Mouse (Mus musculus) CH12.LX (cell line): ENCODE data around the gene Gm20388. TPM values are rescaled to one million over a fixed set of nuclear protein-coding genes. Genes with fewer than 3 reads are reported as not detected.

ENCODE experiments used
- DNase-seq: peaks from one replicate; pipeline ENCODE4 v3.0.0-alpha.2; 2013; ENCODE audit errors: extremely low read depth
- H3K27ac ChIP-seq: 2 replicates; pipeline ENCODE4 v1.5.1; 2012; ENCODE audit warnings: low read depth, mild to moderate bottlenecking, control low read depth, moderate library complexity; ENCODE audit not compliant: insufficient read depth
- H3K27me3 ChIP-seq: replicated peaks from 2 replicates; pipeline ENCODE3; 2012; ENCODE audit warnings: inconsistent platforms
- H3K36me3 ChIP-seq, 2 experiments: replicated peaks in 1 of 2; 2 replicates each; pipeline versions ENCODE3 to v1.6.1; 2012; ENCODE audit warnings: inconsistent platforms in 1 of 2, low read length in 1 of 2, mild to moderate bottlenecking in 1 of 2, mixed read lengths in 1 of 2, moderate library complexity in 1 of 2; ENCODE audit not compliant: control insufficient read depth in 1 of 2, insufficient read depth in 1 of 2
- H3K4me1 ChIP-seq, 2 experiments: 2 replicates each; pipeline ENCODE4 v1.6.1; 2012; ENCODE audit warnings: inconsistent platforms in 1 of 2, moderate library complexity in 1 of 2; ENCODE audit not compliant: insufficient read depth in 2 of 2, control insufficient read depth in 1 of 2
- H3K4me2 ChIP-seq: 2 replicates; pipeline ENCODE4 v1.6.1; 2012; ENCODE audit warnings: low read depth, mild to moderate bottlenecking, control low read depth; ENCODE audit not compliant: poor library complexity, insufficient read depth, severe bottlenecking
- H3K4me3 ChIP-seq, 3 experiments: fragments of 150-350 bp in 1 of 3; sonication (generic) in 1 of 3; replicated peaks in 1 of 3; 2 replicates each; pipeline versions ENCODE3 to v1.5.1; 2011 to 2012; ENCODE audit warnings: low read depth in 2 of 3, low read length in 2 of 3, mild to moderate bottlenecking in 2 of 3, moderate library complexity in 2 of 3, control low read depth in 1 of 3, improper control_type of control experiment in 1 of 3, inconsistent platforms in 1 of 3, mixed read lengths in 1 of 3; ENCODE audit not compliant: poor library complexity in 1 of 3
- H3K79me2 ChIP-seq: replicated peaks from 2 replicates; pipeline ENCODE4 v1.6.1; 2012; ENCODE audit warnings: mild to moderate bottlenecking, moderate library complexity; ENCODE audit not compliant: control insufficient read depth, poor library complexity, insufficient read depth, severe bottlenecking; ENCODE audit errors: extremely low read depth
- H3K9ac ChIP-seq: 2 replicates; pipeline ENCODE4 v1.6.1; 2012; ENCODE audit warnings: low read depth, mild to moderate bottlenecking, control low read depth, moderate library complexity; ENCODE audit not compliant: insufficient read depth
- H3K9me3 ChIP-seq: replicated peaks from 2 replicates; pipeline ENCODE3; 2012; ENCODE audit warnings: low read length, inconsistent platforms, mixed read lengths
- CHD1 ChIP-seq: IDR thresholded peaks from 2 replicates; pipeline ENCODE4 v1.6.1; 2012; ENCODE audit warnings: low read depth, low read length, improper control_type of control experiment, inconsistent platforms
- CHD2 ChIP-seq: IDR thresholded peaks from 2 replicates; pipeline ENCODE4 v1.6.1; 2011; ENCODE audit warnings: low read length, improper control_type of control experiment
- CTCF ChIP-seq, 2 experiments: IDR thresholded peaks in 1 of 2; conservative IDR thresholded peaks in 1 of 2; 2 replicates each; pipeline ENCODE4 v1.5.1; 2011 to 2012; ENCODE audit warnings: low read depth in 2 of 2, low read length in 2 of 2, improper control_type of control experiment in 1 of 2, inconsistent platforms in 1 of 2, mild to moderate bottlenecking in 1 of 2, moderate library complexity in 1 of 2
- E2F4 ChIP-seq: IDR thresholded peaks from 2 replicates; pipeline ENCODE4 v1.6.1; 2011; ENCODE audit warnings: low read depth, low read length, improper control_type of control experiment; ENCODE audit not compliant: insufficient replicate concordance
- ELF1 ChIP-seq: IDR thresholded peaks from 2 replicates; pipeline ENCODE4 v1.6.1; 2014; ENCODE audit warnings: low read depth, mild to moderate bottlenecking, inconsistent platforms, low read length, improper control_type of control experiment
- EP300 ChIP-seq: IDR thresholded peaks from 2 replicates; pipeline ENCODE4 v1.6.1; 2011; ENCODE audit warnings: low read length, improper control_type of control experiment
- ETS1 ChIP-seq: conservative IDR thresholded peaks from 2 replicates; pipeline ENCODE4 v1.6.1; 2012; ENCODE audit warnings: low read depth, mild to moderate bottlenecking, inconsistent platforms, low read length, improper control_type of control experiment, moderate library complexity
- HCFC1 ChIP-seq: IDR thresholded peaks from 2 replicates; pipeline ENCODE4 v1.6.1; 2012; ENCODE audit warnings: low read depth, mild to moderate bottlenecking, inconsistent platforms, low read length, improper control_type of control experiment
- IRF4 ChIP-seq: IDR thresholded peaks from 2 replicates; pipeline ENCODE4 v1.6.1; 2014; ENCODE audit warnings: low read depth, mild to moderate bottlenecking, inconsistent platforms, low read length, improper control_type of control experiment
- JUN ChIP-seq: IDR thresholded peaks from 2 replicates; pipeline ENCODE4 v1.6.1; 2011; ENCODE audit warnings: low read depth, mild to moderate bottlenecking, low read length, improper control_type of control experiment, moderate library complexity; ENCODE audit not compliant: insufficient read depth
- JUND ChIP-seq: conservative IDR thresholded peaks from 2 replicates; pipeline ENCODE4 v1.6.1; 2011; ENCODE audit warnings: low read depth, low read length, improper control_type of control experiment
- KAT2A ChIP-seq: IDR thresholded peaks from 2 replicates; pipeline ENCODE4 v1.6.1; 2012; ENCODE audit warnings: low read length, improper control_type of control experiment, inconsistent platforms; ENCODE audit not compliant: insufficient replicate concordance
- MAFK ChIP-seq: IDR thresholded peaks from 2 replicates; pipeline ENCODE4 v1.6.1; 2011; ENCODE audit warnings: low read length, improper control_type of control experiment; ENCODE audit not compliant: insufficient replicate concordance
- MAX ChIP-seq: IDR thresholded peaks from 2 replicates; pipeline ENCODE4 v1.6.1; 2011; ENCODE audit warnings: low read length, improper control_type of control experiment
- MAZ ChIP-seq: IDR thresholded peaks from 2 replicates; pipeline ENCODE4 v1.6.1; 2012; ENCODE audit warnings: low read depth, mild to moderate bottlenecking, inconsistent platforms, low read length, improper control_type of control experiment, moderate library complexity
- MEF2A ChIP-seq: IDR thresholded peaks from 2 replicates; pipeline ENCODE4 v1.6.1; 2014; ENCODE audit warnings: low read depth, mild to moderate bottlenecking, inconsistent platforms, low read length, improper control_type of control experiment, borderline replicate concordance
- MYC ChIP-seq: IDR thresholded peaks from 2 replicates; pipeline ENCODE4 v1.6.1; 2011; ENCODE audit warnings: low read depth, mild to moderate bottlenecking, improper control_type of control experiment, low read length
- NELFE ChIP-seq: IDR thresholded peaks from 2 replicates; pipeline ENCODE4 v1.6.1; 2011; ENCODE audit warnings: low read depth, low read length, improper control_type of control experiment
- NRF1 ChIP-seq: IDR thresholded peaks from 2 replicates; pipeline ENCODE4 v1.6.1; 2014; ENCODE audit warnings: low read depth, mild to moderate bottlenecking, inconsistent platforms, low read length, improper control_type of control experiment, moderate library complexity
- POLR2A ChIP-seq: IDR thresholded peaks from 2 replicates; pipeline ENCODE4 v1.6.1; 2011; ENCODE audit warnings: low read depth, mild to moderate bottlenecking, improper control_type of control experiment, low read length
- POLR2AphosphoS2 ChIP-seq: IDR thresholded peaks from 2 replicates; pipeline ENCODE4 v1.6.1; 2011; ENCODE audit warnings: low read depth, low read length, improper control_type of control experiment
- RAD21 ChIP-seq: IDR thresholded peaks from 2 replicates; pipeline ENCODE4 v1.6.1; 2011; ENCODE audit warnings: low read depth, mild to moderate bottlenecking, low read length, improper control_type of control experiment, moderate library complexity
- RCOR1 ChIP-seq: conservative IDR thresholded peaks from 2 replicates; pipeline ENCODE4 v1.6.1; 2012; ENCODE audit warnings: low read depth, mild to moderate bottlenecking, inconsistent platforms, low read length, improper control_type of control experiment
- SIN3A ChIP-seq: IDR thresholded peaks from 2 replicates; pipeline ENCODE4 v1.6.1; 2012; ENCODE audit warnings: low read length, improper control_type of control experiment, inconsistent platforms
- SMC3 ChIP-seq: IDR thresholded peaks from 2 replicates; pipeline ENCODE4 v1.6.1; 2011; ENCODE audit warnings: low read depth, low read length, improper control_type of control experiment
- TBP ChIP-seq: conservative IDR thresholded peaks from 2 replicates; pipeline ENCODE4 v1.6.1; 2011; ENCODE audit warnings: low read depth, low read length, improper control_type of control experiment
- TCF12 ChIP-seq: IDR thresholded peaks from 2 replicates; pipeline ENCODE4 v1.6.1; 2014; ENCODE audit warnings: low read depth, mild to moderate bottlenecking, inconsistent platforms, low read length, improper control_type of control experiment
- UBTF ChIP-seq: IDR thresholded peaks from 2 replicates; pipeline ENCODE4 v1.6.1; 2012; ENCODE audit warnings: low read depth, mild to moderate bottlenecking, inconsistent platforms, low read length, improper control_type of control experiment, moderate library complexity
- USF1 ChIP-seq: IDR thresholded peaks from 2 replicates; pipeline ENCODE4 v1.6.1; 2014; ENCODE audit warnings: low read depth, mild to moderate bottlenecking, inconsistent platforms, low read length, improper control_type of control experiment
- USF2 ChIP-seq: conservative IDR thresholded peaks from 2 replicates; pipeline ENCODE4 v1.6.1; 2011; ENCODE audit warnings: low read depth, low read length, improper control_type of control experiment
- ZC3H11A ChIP-seq: IDR thresholded peaks from 2 replicates; pipeline ENCODE4 v1.6.1; 2012; ENCODE audit warnings: low read depth, mild to moderate bottlenecking, inconsistent platforms, low read length, improper control_type of control experiment
- ZMIZ1 ChIP-seq: IDR thresholded peaks from 2 replicates; pipeline ENCODE4 v1.6.1; 2012; ENCODE audit warnings: low read depth, mild to moderate bottlenecking, inconsistent platforms, low read length, improper control_type of control experiment
- ZNF384 ChIP-seq: IDR thresholded peaks from 2 replicates; pipeline ENCODE4 v1.6.1; 2012; ENCODE audit warnings: low read depth, low read length, improper control_type of control experiment, inconsistent platforms
- dilution Hi-C: fragments of 300-500 bp; cut with MboI; formaldehyde crosslinking; loops from 2 replicates; pipeline ENCODE4 v1.14.3; 2020; ENCODE audit warnings: low sequenced_read_pairs; ENCODE audit not compliant: extremely low pct_unique_long_range_greater_than_20kb, extremely low pct_ligation_motif_present
- in situ Hi-C: fragments of 300-500 bp; cut with MboI; formaldehyde crosslinking; loops from 3 replicates; pipeline ENCODE4 v1.14.3; 2019; ENCODE audit warnings: low sequenced_read_pairs, low pct_ligation_motif_present, low pct_unique_long_range_greater_than_20kb, mixed read lengths
- polyA plus RNA-seq: library from polyadenylated mRNA; unstranded; fragments of >175 nt; gene quantifications from 2 replicates; pipeline ENCODE4 v1.2.1, GENCODE M21; 2012; ENCODE audit warnings: low read depth; ENCODE audit not compliant: insufficient read length
- total RNA-seq, 2 experiments: library from RNA; depleted of rRNA; stranded (reverse); fragments of 300-350 nt in 1 of 2; fragments of >200 nt in 1 of 2; gene quantifications; 2 replicates each; pipeline ENCODE4 v1.2.3; 2012 to 2014

The Gm20388 gene
- total and polyA plus RNA-seq, 3 experiments, result 14.8 to 26.3 (median 22.2) TPM

DNA sequence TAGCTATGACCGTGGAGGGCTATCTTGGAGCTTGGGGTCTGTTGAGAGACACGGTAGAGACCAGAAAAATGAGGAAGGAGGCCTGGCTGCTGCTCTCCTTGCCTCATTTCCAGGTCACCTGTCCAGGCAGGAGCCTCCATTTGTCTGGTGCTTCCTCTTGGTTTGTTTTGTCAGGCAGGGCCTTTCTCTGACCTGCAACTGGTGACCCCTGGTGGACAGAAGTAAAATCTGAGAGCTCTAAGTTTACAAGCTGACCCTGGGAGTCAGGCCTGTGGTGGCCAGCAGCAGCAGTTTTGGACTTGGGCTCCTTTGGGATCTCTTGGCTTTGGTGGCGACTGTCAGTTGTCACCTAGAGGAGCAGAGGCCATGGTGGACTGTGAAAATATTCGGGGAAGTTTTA is 2023.9 kb downstream of the Gm20388 start:
- peak overlapping the region; percentile 44 for H3K9ac ChIP-seq
- dilution Hi-C loops, result no loop called here
- in situ Hi-C loops, result loop anchor here (10.0 kb wide), 1 partner anchor 220 kb away; no protein-coding TSS in a partner anchor

DNA sequence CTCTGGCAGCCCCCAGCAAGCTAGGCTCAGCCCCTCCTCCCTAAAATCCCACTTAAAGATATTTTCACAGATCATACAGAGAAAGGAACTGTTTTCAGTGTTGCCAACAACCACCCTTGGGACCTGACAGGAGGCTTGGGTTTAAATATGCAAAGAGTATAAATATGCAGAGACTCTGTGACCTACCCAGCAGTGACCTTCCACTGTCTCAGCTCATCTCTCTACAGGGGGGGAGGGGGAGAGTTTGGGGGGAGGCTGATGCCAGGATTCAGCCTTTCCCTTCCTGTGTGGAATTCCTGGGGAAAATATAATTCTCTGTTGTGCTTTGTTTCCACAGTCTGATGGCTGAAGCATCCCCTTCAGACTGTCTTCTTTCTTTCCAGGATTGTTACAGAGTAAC is 2024.3 kb downstream of the Gm20388 start:
- no peak for DNase-seq
- dilution Hi-C loops, result no loop called here
- Histone ChIP-seq H3K9me3 (no peaks in the 10 kb centered on the region), H3K27ac (peak overlapping the region; percentile 61), H3K4me3 (peak overlapping the region in 2 of 3 experiments; percentile 28 to 42), H3K79me2 (no peaks in the 10 kb centered on the region), H3K4me2 (peak overlapping the region; percentile 44), H3K36me3 (no peaks in the 10 kb centered on the region), H3K4me1 (peaks cover 32 to 76% of the 10 kb centered on the region in 2 experiments), H3K27me3 (no peaks in the 10 kb centered on the region), H3K9ac (peak overlapping the region; percentile 44)
- TF ChIP-seq EP300 (peak; percentile 25; the same call in 1 of the 2 replicates), CHD2 (peak; percentile 28; the same call in 1 of the 2 replicates), TBP (no peak), KAT2A (no peak), ZMIZ1 (no peak), RCOR1 (no peak), UBTF (no peak), SIN3A (peak; percentile 50), IRF4 (0 out of 2 replicates have a peak, but pooled peaks have one; percentile 3), E2F4 (no peak), MAZ (0 out of 2 replicates have a peak, but pooled peaks have one; percentile 15), POLR2AphosphoS2 (no peak), USF2 (no peak), USF1 (no peak), NRF1 (no peak), POLR2A (no peak), JUN (no peak), HCFC1 (no peak), MAX (no peak), JUND (no peak), ETS1 (no peak; the same call in 1 of the 2 replicates), MYC (no peak), CHD1 (peak; percentile 69; the same call in 1 of the 2 replicates), MEF2A (0 out of 2 replicates have a peak, but pooled peaks have one; percentile 8), CTCF (conservative IDR thresholded peaks at IDR 0.05 in 1 of 2, IDR thresholded peaks at IDR 0.05 in 1 of 2; ENCODE audit: low read depth in 2 of 2, low read length in 2 of 2) (no peak), MAFK (no peak)
- in situ Hi-C loops, result loop anchor here (10.0 kb wide), 1 partner anchor 220 kb away; no protein-coding TSS in a partner anchor

More for the DNA sequence above, 2023.9 kb downstream of the Gm20388 start:
- Histone ChIP-seq H3K4me2 (peak overlapping the region; percentile 44), H3K79me2 (no peaks in the 10 kb centered on the region), H3K36me3 (no peaks in the 10 kb centered on the region), H3K27me3 (no peaks in the 10 kb centered on the region), H3K4me1 (peaks cover 32 to 76% of the 10 kb centered on the region in 2 experiments), H3K4me3 (no peak overlapping the region), H3K27ac (peak overlapping the region; percentile 61), H3K9me3 (no peaks in the 10 kb centered on the region)
- TF ChIP-seq TCF12 (no peak), MAX (peak; percentile 13; the same call in 1 of the 2 replicates), IRF4 (peak; percentile 53; the same call in 1 of the 2 replicates), SIN3A (peak; percentile 15; the same call in 1 of the 2 replicates), ELF1 (peak; percentile 43), ZNF384 (no peak), CTCF (conservative IDR thresholded peaks at IDR 0.05 in 1 of 2, IDR thresholded peaks at IDR 0.05 in 1 of 2; ENCODE audit: low read depth in 2 of 2, low read length in 2 of 2) (peak in 1 of 2 experiments; percentile 83; a peak in 2 of 4 replicates), MEF2A (peak; percentile 45; the same call in 1 of the 2 replicates), ZC3H11A (no peak), NELFE (peak; percentile 37; the same call in 1 of the 2 replicates), SMC3 (peak; percentile 65), MAZ (0 out of 2 replicates have a peak, but pooled peaks have one; percentile 5), RAD21 (peak; percentile 56)
- DNase-seq, result peak; percentile 71
